Mouse (Mus musculus) heart, embryonic 11.5 days (tissue): ENCODE measurements at regions not wholly inside any gene's neighbourhood (a gene's known extent, or its start where the extent isn't known, plus 50 kb on each side); places are given as distances from the start of the nearest gene placed in this dataset.
A peak's percentile ranks its signal among the peaks of the same experiment; 100 is the strongest.

ENCODE experiments used
- ATAC-seq: fragments of 200-750 bp; cut with Nextera tagmentation; replicated peaks from 2 replicates; pipeline ENCODE4 v1.8.0; 2017; ENCODE audit warnings: moderate library complexity; ENCODE audit not compliant: insufficient number of reproducible peaks, low FRiP score, low TSS enrichment
- H3K27ac ChIP-seq: fragments of 300-500 bp; sonication (generic); 2 replicates; pipeline ENCODE4 v1.5.1; 2014; ENCODE audit warnings: mild to moderate bottlenecking, low read depth, low read length
- H3K27me3 ChIP-seq: fragments of 300-500 bp; sonication (generic); 2 replicates; pipeline ENCODE4 v1.6.1; 2014; ENCODE audit warnings: mild to moderate bottlenecking, low read length, mixed read lengths; ENCODE audit not compliant: control insufficient read depth, insufficient read depth
- H3K36me3 ChIP-seq: fragments of 300-500 bp; sonication (generic); 2 replicates; pipeline ENCODE4 v1.6.1; 2014; ENCODE audit warnings: mild to moderate bottlenecking, low read length, moderate library complexity, mixed read lengths; ENCODE audit not compliant: control insufficient read depth, insufficient read depth
- H3K4me1 ChIP-seq: fragments of 300-500 bp; sonication (generic); 2 replicates; pipeline ENCODE4 v1.6.1; 2014; ENCODE audit warnings: low read length; ENCODE audit not compliant: control insufficient read depth, insufficient read depth
- H3K4me2 ChIP-seq: fragments of 300-500 bp; sonication (generic); 2 replicates; pipeline ENCODE4 v1.6.1; 2014; ENCODE audit warnings: mild to moderate bottlenecking, moderate library complexity
- H3K4me3 ChIP-seq: fragments of 300-500 bp; sonication (generic); 2 replicates; pipeline ENCODE4 v1.5.1; 2014; ENCODE audit warnings: low read depth, low read length
- H3K9ac ChIP-seq: fragments of 300-500 bp; sonication (generic); 2 replicates; pipeline ENCODE4 v1.6.1; 2014; ENCODE audit warnings: mild to moderate bottlenecking, low read depth, low read length, moderate library complexity
- H3K9me3 ChIP-seq: fragments of 300-500 bp; sonication (generic); replicated peaks from 2 replicates; pipeline ENCODE4 v1.6.1; 2016; ENCODE audit warnings: low read length; ENCODE audit not compliant: control insufficient read depth
- WGBS: fragments of 180-500 bp; shearing (Covaris S2); extraction: QIAGEN DNeasy Blood & Tissue Kit; methylation state at CpG from one replicate; pipeline ENCODE4 v1.1.7; 2014; ENCODE audit not compliant: insufficient replicate concordance; 5-methylcytosine and 5-hydroxymethylcytosine counted together

- Histone ChIP-seq H3K4me2 (peak overlapping the region; percentile 53), H3K4me3 (peak overlapping the region; percentile 17; the same call in 1 of the 2 replicates), H3K9me3 (no peaks in the 10 kb centered on the region), H3K9ac (no peak overlapping the region), H3K4me1 (no peaks in the 10 kb centered on the region), H3K27ac (no peak overlapping the region), H3K27me3 (no peaks in the 10 kb centered on the region), H3K36me3 (no peaks in the 10 kb centered on the region)
- no peak for ATAC-seq
- WGBS: 31% methylated on average over 16 of the region's 16 CpGs
Measured at GRCm38 (mm10) chr3:134629166-134630134, 199.4 kb upstream of the Tacr3 start.

- H3K9me3 ChIP-seq: no peaks in the 10 kb centered on the region
- H3K9ac ChIP-seq: no peak overlapping the region
- 36% methylated on average over 9 of the region's 9 CpGs for WGBS
- no peak for ATAC-seq
- H3K4me2 ChIP-seq: peak overlapping the region; percentile 53
- no peak overlapping the region for H3K27ac ChIP-seq
- H3K4me1 ChIP-seq: no peaks in the 10 kb centered on the region
- no peak overlapping the region; the same call in 1 of the 2 replicates for H3K4me3 ChIP-seq
- no peaks in the 10 kb centered on the region for H3K27me3 ChIP-seq
- H3K36me3 ChIP-seq: no peaks in the 10 kb centered on the region
Measured at GRCm38 (mm10) chr3:134630135-134630516, 198.7 kb upstream of the Tacr3 start.

- Histone ChIP-seq H3K9me3 (no peaks in the 10 kb centered on the region), H3K36me3 (no peaks in the 10 kb centered on the region), H3K4me1 (no peaks in the 10 kb centered on the region), H3K4me2 (no peak overlapping the region), H3K9ac (no peak overlapping the region), H3K27me3 (no peaks in the 10 kb centered on the region), H3K27ac (no peak overlapping the region), H3K4me3 (no peak overlapping the region)
- no peak for ATAC-seq
- 51% methylated on average over 3 of the region's 3 CpGs for WGBS
Measured at GRCm38 (mm10) chr3:134648727-134649445, 179.9 kb upstream of the Tacr3 start.

DNA sequence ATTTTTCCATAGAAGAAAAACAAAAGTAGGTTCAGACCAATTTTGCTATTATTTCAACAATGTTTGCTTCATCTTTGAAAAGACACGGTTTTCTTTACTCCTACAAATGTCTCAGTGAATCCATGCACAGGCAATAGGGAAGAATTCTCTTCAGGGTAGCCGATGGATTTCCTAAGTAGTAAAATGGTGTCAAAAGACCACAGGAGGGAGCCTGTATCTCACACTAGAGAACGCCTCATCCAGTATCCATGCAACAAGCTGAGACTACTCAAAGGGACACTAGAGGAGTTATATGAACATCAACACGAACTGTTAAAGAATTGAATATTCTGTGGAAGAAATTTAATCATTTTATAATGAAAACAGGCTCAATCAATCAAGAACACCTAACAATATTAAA, 174.8 kb upstream of the Tacr3 start:
- no peaks in the 10 kb centered on the region for H3K36me3 ChIP-seq
- no peak overlapping the region for H3K27ac ChIP-seq
- no peak for ATAC-seq
- H3K4me3 ChIP-seq: no peak overlapping the region
- H3K27me3 ChIP-seq: no peaks in the 10 kb centered on the region
- H3K9me3 ChIP-seq: no peaks in the 10 kb centered on the region
- H3K4me1 ChIP-seq: no peaks in the 10 kb centered on the region
- WGBS: 44% methylated on average over 4 of the region's 4 CpGs
- H3K4me2 ChIP-seq: no peak overlapping the region
- no peak overlapping the region for H3K9ac ChIP-seq

DNA sequence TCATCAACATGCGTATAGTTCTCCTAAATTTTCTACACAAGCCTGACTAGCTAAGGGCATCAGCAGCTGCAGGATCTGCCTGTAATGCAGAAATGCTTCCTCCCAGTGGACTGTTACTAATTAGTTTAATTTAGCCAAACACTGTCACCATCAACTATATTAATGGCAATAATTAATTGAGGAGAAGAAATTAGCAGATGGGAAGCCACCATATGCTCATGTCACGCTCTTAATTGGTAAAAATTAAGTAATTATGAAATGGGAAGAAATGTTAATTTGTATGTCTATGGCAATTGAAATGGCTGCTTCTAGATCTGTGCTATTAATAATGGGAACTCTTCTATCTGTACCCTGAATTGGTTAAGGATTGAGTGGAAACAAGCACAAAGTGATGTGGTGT, 133.9 kb upstream of the Tacr3 start:
- no peaks in the 10 kb centered on the region for H3K9me3 ChIP-seq
- 84% methylated on average over 2 of the region's 2 CpGs for WGBS
- H3K4me1 ChIP-seq: no peaks in the 10 kb centered on the region
- no peaks in the 10 kb centered on the region for H3K36me3 ChIP-seq
- ATAC-seq: no peak
- H3K4me3 ChIP-seq: no peak overlapping the region
- H3K27me3 ChIP-seq: no peaks in the 10 kb centered on the region
- no peak overlapping the region for H3K9ac ChIP-seq
- H3K27ac ChIP-seq: no peak overlapping the region
- no peak overlapping the region for H3K4me2 ChIP-seq

DNA sequence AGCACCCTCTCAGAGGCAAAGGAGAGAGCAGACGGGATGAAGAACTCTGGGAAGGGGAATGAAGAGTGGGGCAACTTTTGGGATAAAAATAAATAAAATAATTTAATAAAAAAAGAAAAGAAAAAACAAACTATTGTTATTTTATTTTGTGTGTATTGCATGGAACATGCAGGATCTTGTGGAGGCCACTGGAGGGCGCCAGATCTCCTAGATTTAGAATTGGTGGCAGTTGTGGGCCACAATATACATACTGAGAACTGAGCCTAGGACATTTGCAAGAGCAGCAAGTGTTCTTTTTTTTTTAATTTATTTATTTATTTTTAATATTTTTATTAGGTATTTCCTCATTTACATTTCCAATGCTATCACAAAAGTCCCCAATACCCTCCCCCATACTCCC, 110.2 kb upstream of the Tacr3 start:
- Histone ChIP-seq H3K9ac (no peak overlapping the region), H3K36me3 (no peaks in the 10 kb centered on the region), H3K4me3 (no peak overlapping the region), H3K27ac (no peak overlapping the region), H3K4me1 (no peaks in the 10 kb centered on the region), H3K27me3 (no peaks in the 10 kb centered on the region), H3K4me2 (no peak overlapping the region), H3K9me3 (no peaks in the 10 kb centered on the region)
- 30% methylated on average over 2 of the region's 2 CpGs for WGBS
- ATAC-seq: no peak

DNA sequence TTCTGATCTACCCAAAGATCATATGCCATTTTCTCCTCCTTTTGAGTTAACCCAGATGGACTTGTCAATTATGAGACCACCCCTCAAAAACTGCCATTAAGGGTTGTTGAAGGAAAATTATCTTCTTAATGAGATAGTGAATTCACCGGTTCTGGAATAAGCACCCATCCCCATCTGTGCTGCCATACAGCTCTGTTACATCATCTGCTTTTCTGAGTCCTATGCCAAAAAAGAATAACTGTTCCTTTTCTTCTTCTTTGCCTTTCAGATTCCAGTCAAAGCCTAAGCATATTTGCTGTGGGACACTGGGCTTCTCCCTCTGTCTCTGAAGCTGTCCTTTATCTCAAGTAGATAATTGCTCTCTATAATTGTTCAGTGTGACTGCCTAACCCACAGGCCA, 93.1 kb upstream of the Tacr3 start:
- Histone ChIP-seq H3K9me3 (no peaks in the 10 kb centered on the region), H3K27me3 (no peaks in the 10 kb centered on the region), H3K4me3 (no peak overlapping the region), H3K27ac (no peak overlapping the region), H3K4me2 (no peak overlapping the region), H3K36me3 (no peaks in the 10 kb centered on the region), H3K9ac (no peak overlapping the region), H3K4me1 (no peaks in the 10 kb centered on the region)
- ATAC-seq: no peak
- WGBS: 65% methylated on average over 1 of the region's 1 CpGs

GRCm38 (mm10) chr3:134761108-134761507, 67.7 kb upstream of the Tacr3 start:
- no peaks in the 10 kb centered on the region for H3K27me3 ChIP-seq
- no peak overlapping the region for H3K4me2 ChIP-seq
- H3K4me3 ChIP-seq: no peak overlapping the region
- H3K4me1 ChIP-seq: no peaks in the 10 kb centered on the region
- no peaks in the 10 kb centered on the region for H3K36me3 ChIP-seq
- ATAC-seq: no peak
- WGBS: 88% methylated on average over 1 of the region's 1 CpGs
- no peaks in the 10 kb centered on the region for H3K9me3 ChIP-seq
- no peak overlapping the region for H3K9ac ChIP-seq
- no peak overlapping the region for H3K27ac ChIP-seq
